Mouse (Mus musculus) kidney, embryonic 14.5 days (tissue): ENCODE measurements around the gene Clca1. TPM values are rescaled to one million over a fixed set of nuclear protein-coding genes. Genes with fewer than 3 reads are reported as not detected.

Experiments
- ATAC-seq: fragments of 200-750 bp; cut with Nextera tagmentation; 2 replicates; pipeline ENCODE4 v1.8.0; 2017; ENCODE audit warnings: moderate number of reproducible peaks, mild to moderate bottlenecking, moderate TSS enrichment, moderate library complexity; ENCODE audit not compliant: low FRiP score, low TSS enrichment
- H3K27ac ChIP-seq: fragments of 300-500 bp; sonication (generic); 2 replicates; pipeline ENCODE4 v1.5.1; 2014; ENCODE audit warnings: low read depth, mild to moderate bottlenecking, low read length, moderate library complexity, mixed read lengths
- H3K27me3 ChIP-seq: fragments of 300-500 bp; sonication (generic); 2 replicates; pipeline ENCODE4 v1.6.1; 2014; ENCODE audit warnings: mild to moderate bottlenecking, low read length; ENCODE audit not compliant: control insufficient read depth, insufficient read depth
- H3K36me3 ChIP-seq: fragments of 300-500 bp; sonication (generic); 2 replicates; pipeline ENCODE4 v1.6.1; 2014; ENCODE audit warnings: low read length, mixed read lengths; ENCODE audit not compliant: control insufficient read depth, insufficient read depth
- H3K4me1 ChIP-seq: fragments of 300-500 bp; sonication (generic); 2 replicates; pipeline ENCODE4 v1.6.1; 2014; ENCODE audit warnings: low read length, mixed read lengths; ENCODE audit not compliant: control insufficient read depth, insufficient read depth
- H3K4me2 ChIP-seq: fragments of 300-500 bp; sonication (generic); replicated peaks from 2 replicates; pipeline ENCODE4 v1.6.1; 2014; ENCODE audit warnings: low read depth, mild to moderate bottlenecking, low read length
- H3K4me3 ChIP-seq: fragments of 300-500 bp; sonication (generic); 2 replicates; pipeline ENCODE4 v1.5.1; 2014; ENCODE audit warnings: mild to moderate bottlenecking, low read length
- H3K9ac ChIP-seq: fragments of 300-500 bp; sonication (generic); 2 replicates; pipeline ENCODE4 v1.6.1; 2014; ENCODE audit warnings: low read depth, mild to moderate bottlenecking, low read length, moderate library complexity
- H3K9me3 ChIP-seq: fragments of 300-500 bp; sonication (generic); 2 replicates; pipeline ENCODE4 v1.6.1; 2016; ENCODE audit warnings: low read length; ENCODE audit not compliant: control insufficient read depth
- WGBS: fragments of 180-500 bp; shearing (Covaris S2); extraction: QIAGEN DNeasy Blood & Tissue Kit; methylation state at CpG from one replicate; pipeline ENCODE4 v1.1.7; 2014; 5-methylcytosine and 5-hydroxymethylcytosine counted together
- polyA plus RNA-seq: library from polyadenylated mRNA; unstranded; fragments of >200 nt; fragmentation: Nextera tagmentation; extraction: Ambion mirVana; gene quantifications from 2 replicates; pipeline ENCODE4 v1.2.1, GENCODE M21; 2014

The Clca1 gene
- polyA plus RNA-seq, 1 experiment from 2014 or later: 0.05 TPM

DNA sequence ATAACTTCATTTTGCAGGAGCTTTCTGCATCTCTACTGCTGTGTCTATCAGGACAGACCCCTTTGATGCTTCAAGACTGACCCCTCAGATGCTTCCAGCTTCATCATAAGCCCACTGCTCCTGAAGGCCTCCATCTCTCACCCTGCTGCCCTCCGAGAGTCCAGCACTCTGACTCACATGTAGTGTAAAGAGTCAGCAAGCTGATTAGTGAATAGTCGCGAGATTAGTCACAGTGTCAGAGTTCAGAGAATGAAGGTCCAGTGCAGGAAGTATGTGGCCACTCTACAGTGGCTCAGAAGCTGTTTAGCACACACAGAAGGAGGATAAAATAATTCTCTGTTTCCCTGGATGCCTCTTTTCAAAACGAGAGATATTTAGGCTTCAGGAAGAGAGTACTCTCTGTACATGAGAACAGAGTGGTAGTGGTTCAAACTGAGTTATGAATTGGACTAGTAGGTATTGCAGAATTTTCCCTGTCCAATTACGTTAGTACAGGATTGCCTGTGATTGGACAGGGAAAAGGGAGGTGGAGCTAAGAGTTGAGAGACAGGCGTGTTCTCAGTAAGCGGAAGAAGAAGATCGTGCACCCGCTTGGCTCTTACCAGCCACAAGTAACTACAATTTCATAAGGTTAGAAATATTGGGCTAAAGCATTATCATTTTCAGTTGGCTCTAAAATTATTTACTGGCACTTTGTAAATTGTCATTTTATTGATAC lies 60.9 kb downstream of the Clca1 start:
- no peak overlapping the region for H3K4me2 ChIP-seq
- H3K27ac ChIP-seq: no peak overlapping the region
- no peaks in the 10 kb centered on the region for H3K9me3 ChIP-seq
- H3K9ac ChIP-seq: no peak overlapping the region
- H3K4me3 ChIP-seq: no peak overlapping the region
- no peaks in the 10 kb centered on the region for H3K27me3 ChIP-seq
- H3K36me3 ChIP-seq: no peaks in the 10 kb centered on the region
- 79% methylated on average over 9 of the region's 9 CpGs for WGBS
- no peaks in the 10 kb centered on the region for H3K4me1 ChIP-seq
- ATAC-seq: no peak

- H3K4me1 ChIP-seq: no peaks in the 10 kb centered on the region
- 90% methylated on average over 1 of the region's 1 CpGs for WGBS
- ATAC-seq: no peak
- H3K27ac ChIP-seq: no peak overlapping the region
- H3K4me2 ChIP-seq: no peak overlapping the region
- no peaks in the 10 kb centered on the region for H3K27me3 ChIP-seq
- H3K9me3 ChIP-seq: no peaks in the 10 kb centered on the region
- H3K9ac ChIP-seq: no peak overlapping the region
- H3K4me3 ChIP-seq: no peak overlapping the region
- H3K36me3 ChIP-seq: no peaks in the 10 kb centered on the region
Measured at GRCm38 (mm10) chr3:144969755-144970154, 62.8 kb downstream of the Clca1 start.

DNA sequence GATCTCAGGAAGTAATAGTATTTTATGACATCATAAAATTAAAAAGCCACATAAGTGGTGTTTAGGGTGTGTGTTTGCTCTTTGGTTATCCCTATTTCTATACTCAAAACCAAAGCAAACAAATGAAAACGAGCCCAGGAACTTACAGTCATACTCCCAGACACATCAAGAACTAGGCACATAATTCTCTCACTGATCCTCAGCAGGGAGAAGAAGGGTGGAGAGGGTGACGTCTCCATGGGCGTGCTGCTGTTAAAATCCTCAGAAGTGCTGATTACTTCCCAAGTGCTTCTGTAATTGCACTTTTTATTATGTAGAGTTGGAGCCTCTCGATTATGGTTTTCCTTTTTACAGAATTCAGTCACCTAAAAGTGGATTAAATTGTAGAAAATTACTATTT lies 66.5 kb downstream of the Clca1 start:
- Histone ChIP-seq H3K4me3 (no peak overlapping the region), H3K27ac (no peak overlapping the region), H3K9me3 (no peaks in the 10 kb centered on the region), H3K27me3 (no peaks in the 10 kb centered on the region), H3K4me1 (no peaks in the 10 kb centered on the region), H3K36me3 (no peaks in the 10 kb centered on the region), H3K4me2 (no peak overlapping the region), H3K9ac (no peak overlapping the region)
- 25% methylated on average over 4 of the region's 4 CpGs for WGBS
- no peak for ATAC-seq

Other genes starting within 250 kb of the Clca1 start
- gene Clca3a2, start 213.3 kb downstream of the Clca1 start, polyA plus RNA-seq: not detected in 2 replicates
- gene Clca3b, start 183.4 kb downstream of the Clca1 start, polyA plus RNA-seq: 0.05 TPM in 1 of 2 replicates, not detected in the other
- not detected in 2 replicates for gene Clca4b, start 100.2 kb downstream of the Clca1 start, polyA plus RNA-seq
- not detected in 2 replicates for gene Clca4a, start 57.7 kb downstream of the Clca1 start, polyA plus RNA-seq
- 0.10 and 0.22 TPM in 2 replicates for gene Clca2, start 66.7 kb upstream of the Clca1 start, polyA plus RNA-seq
- 19.8 and 21.0 TPM in 2 replicates for gene Odf2l, start 85.8 kb upstream of the Clca1 start, polyA plus RNA-seq